Mouse (Mus musculus): Measurements from ENCODE around the gene Snx3. TPM values are rescaled to one million over a fixed set of nuclear protein-coding genes. Genes with fewer than 3 reads are reported as not detected.

The Snx3 gene
- polyA plus RNA-seq, 1 experiment: 269 TPM

DNA sequence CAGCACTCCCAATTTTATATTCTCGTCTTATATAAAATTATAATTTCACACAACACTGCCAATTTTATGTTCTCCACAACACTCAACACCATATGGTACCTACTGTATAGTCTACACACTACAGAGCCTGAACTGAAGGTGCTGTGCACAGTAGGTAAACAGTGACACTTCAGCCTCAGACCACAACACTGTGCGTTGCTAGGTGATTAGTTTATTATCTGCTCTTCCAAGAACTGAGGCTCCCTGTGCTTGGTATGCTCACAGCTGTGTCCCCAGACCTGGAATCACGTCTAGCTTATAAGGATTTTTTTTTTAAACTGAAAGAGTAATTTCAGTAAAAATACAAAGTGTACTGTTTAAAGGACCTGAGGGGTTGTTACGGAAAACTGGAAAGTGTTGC is 21.1 kb upstream of the Snx3 start:
- DNase-seq (ENCODE audit: low read depth): no peak
- TF ChIP-seq POLR2A (IDR thresholded peaks at IDR 0.05; ENCODE audit: borderline replicate concordance, extremely low read depth, insufficient read depth, insufficient read length, poor library complexity, severe bottlenecking) (no peak), CTCF (IDR thresholded peaks at IDR 0.05; ENCODE audit: borderline replicate concordance, extremely low read depth, insufficient read depth, insufficient read length) (no peak)

DNA sequence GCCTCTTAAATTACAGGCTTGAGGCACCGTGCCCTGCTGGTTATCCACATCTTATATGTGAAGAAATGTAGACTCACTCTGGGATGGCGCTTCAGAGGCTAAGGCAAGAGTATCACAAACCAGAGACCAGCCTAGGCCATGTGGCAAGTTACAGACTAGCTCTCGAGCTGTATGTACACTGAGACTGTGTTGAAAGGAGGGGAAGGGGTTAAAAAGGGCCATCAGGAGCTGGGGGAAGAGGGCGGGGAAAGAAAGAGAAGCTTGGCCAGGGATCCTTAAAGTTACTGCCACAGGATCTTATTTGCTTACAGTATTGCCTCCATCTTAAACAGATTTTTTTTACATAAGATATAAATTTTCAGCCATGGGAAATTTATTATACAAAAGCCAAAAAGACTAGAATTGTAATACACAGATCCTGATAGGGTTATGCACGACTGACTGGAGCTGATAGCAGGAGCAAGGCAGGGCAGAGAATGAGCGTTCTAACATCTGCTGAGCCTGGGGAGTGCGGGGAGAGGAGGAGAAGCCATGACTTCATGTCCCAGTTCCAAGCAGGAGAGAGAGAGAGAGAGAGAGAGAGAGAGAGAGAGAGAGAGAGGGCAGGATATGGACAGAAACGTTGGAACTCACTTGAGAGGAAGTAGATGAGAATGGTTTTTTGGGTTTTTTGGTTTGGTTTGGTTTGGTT is 13.1 kb upstream of the Snx3 start:
- TF ChIP-seq CTCF (IDR thresholded peaks at IDR 0.05; ENCODE audit: borderline replicate concordance, extremely low read depth, insufficient read depth, insufficient read length): no peak
- no peak for TF ChIP-seq POLR2A (IDR thresholded peaks at IDR 0.05; ENCODE audit: borderline replicate concordance, extremely low read depth, insufficient read depth, insufficient read length, poor library complexity, severe bottlenecking)
- no peak for DNase-seq (ENCODE audit: low read depth)

DNA sequence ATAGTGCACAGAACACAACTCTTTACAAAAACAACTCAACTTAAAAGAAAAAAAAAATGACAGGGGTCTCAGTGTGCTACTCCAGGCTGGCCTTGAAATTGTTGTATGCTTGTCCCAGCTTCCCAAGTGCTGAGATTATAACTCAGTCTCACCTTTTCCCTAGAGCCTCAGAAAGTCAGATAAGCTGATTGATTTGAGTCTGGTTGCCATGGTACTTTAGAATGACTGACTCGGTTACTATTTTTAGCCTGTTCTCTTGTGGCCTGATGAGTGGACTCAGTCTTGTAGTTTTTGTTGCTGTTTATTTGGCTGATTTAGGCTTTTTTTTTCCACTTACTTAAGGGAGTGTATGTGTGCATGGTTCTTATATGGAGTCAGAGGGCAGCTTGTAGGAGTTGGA is 10.7 kb upstream of the Snx3 start:
- TF ChIP-seq CTCF (IDR thresholded peaks at IDR 0.05; ENCODE audit: borderline replicate concordance, extremely low read depth, insufficient read depth, insufficient read length) (no peak), POLR2A (IDR thresholded peaks at IDR 0.05; ENCODE audit: borderline replicate concordance, extremely low read depth, insufficient read depth, insufficient read length, poor library complexity, severe bottlenecking) (no peak)
- DNase-seq (ENCODE audit: low read depth): no peak

DNA sequence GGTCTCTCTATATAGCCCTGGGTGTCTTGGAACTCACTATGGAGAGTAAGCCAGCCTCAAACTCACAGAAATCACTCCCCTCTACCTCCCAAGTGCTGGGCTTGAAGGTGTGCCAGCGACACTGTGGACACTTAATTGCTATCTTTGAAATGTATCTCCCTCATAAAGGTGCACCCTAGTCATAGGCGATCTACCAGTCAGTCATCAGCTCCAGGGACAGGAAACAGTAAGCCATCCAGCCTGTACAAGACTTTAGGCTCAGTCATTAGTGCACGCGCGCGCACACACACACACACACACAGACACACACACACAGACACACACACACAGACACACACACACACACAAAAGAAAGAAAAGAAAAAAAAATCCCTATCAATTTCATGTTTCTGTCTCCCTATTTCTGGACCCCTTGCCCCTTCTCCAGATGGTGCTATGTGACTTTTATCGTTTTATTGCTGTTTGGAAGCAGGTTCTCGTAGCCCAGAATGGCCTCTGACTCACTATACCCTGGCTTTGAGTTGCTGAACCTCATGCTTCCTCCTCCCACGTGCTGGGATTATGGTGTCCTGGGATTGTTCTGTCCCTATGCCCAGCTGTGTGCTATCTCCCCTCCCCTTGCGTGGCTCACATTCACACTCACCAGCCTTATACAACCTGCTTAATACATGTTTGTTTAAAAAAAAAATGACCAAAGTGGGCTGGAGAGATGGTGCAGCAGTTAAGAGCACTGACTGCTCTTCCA is 9.6 kb upstream of the Snx3 start:
- no peak for DNase-seq (ENCODE audit: low read depth)
- TF ChIP-seq CTCF (IDR thresholded peaks at IDR 0.05; ENCODE audit: borderline replicate concordance, extremely low read depth, insufficient read depth, insufficient read length) (no peak), POLR2A (IDR thresholded peaks at IDR 0.05; ENCODE audit: borderline replicate concordance, extremely low read depth, insufficient read depth, insufficient read length, poor library complexity, severe bottlenecking) (no peak)

DNA sequence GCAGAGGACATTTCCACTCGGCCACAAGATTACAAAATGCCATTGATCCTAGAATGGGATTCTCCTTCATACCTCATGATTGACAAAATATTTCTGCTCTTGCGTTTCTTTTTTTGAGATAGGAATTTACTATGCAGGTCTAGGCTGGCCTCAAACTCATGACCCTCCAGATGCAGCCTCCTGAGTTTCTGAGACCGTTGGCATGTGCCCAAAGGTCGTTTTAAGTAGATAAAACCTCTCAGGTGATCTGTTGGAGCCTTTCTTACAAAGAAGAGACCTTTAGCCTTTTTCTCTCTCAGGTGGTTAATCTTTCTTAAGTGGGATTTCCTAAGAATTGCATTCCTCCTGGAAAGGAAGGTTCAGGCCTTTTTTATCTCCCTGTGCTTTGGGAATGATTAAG is 8.8 kb upstream of the Snx3 start:
- no peak for TF ChIP-seq CTCF (IDR thresholded peaks at IDR 0.05; ENCODE audit: borderline replicate concordance, extremely low read depth, insufficient read depth, insufficient read length)
- no peak for TF ChIP-seq POLR2A (IDR thresholded peaks at IDR 0.05; ENCODE audit: borderline replicate concordance, extremely low read depth, insufficient read depth, insufficient read length, poor library complexity, severe bottlenecking)
- no peak for DNase-seq (ENCODE audit: low read depth)

DNA sequence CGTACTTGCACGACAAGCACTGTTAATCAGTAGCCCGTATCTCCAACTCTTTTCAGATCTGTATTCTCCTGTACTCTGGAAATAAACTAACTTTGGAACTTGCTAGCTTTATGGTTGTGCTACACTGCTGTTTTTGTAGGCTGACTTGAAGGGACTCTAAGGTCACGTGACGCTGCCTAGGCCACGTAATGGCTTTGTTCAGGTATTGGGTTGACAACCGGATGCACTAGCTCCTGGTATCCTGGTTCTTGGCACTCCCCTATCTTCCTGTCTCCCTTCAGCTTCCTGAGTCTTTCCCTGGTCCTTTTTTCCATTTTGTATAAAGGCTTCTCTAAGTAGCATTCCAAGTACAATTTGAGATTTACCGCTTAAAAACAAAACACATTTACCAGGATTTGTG is 1.2 kb upstream of the Snx3 start:
- no peak for DNase-seq (ENCODE audit: low read depth)
- TF ChIP-seq POLR2A (IDR thresholded peaks at IDR 0.05; ENCODE audit: borderline replicate concordance, extremely low read depth, insufficient read depth, insufficient read length, poor library complexity, severe bottlenecking) (no peak), CTCF (IDR thresholded peaks at IDR 0.05; ENCODE audit: borderline replicate concordance, extremely low read depth, insufficient read depth, insufficient read length) (no peak)

DNA sequence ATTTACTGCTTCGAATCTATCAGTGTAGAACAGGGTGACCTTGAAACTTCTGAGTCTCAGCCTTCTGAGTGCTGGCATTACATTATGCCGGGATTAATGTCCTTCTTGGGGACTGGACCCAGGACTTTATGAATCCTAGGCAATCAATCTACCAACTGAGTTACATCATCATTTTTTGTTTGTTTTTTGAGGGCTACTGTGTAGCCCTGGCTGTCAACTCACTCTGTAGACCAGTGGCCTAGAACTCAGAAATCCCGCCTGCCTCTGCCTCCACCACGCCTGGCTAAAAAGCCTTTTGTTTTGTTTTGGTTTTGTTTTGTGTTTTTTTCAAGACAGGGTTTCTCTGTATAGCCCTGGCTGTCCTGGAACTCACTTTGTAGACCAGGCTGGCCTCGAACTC is 669 bp upstream of the Snx3 start:
- TF ChIP-seq POLR2A (IDR thresholded peaks at IDR 0.05; ENCODE audit: borderline replicate concordance, extremely low read depth, insufficient read depth, insufficient read length, poor library complexity, severe bottlenecking) (no peak), CTCF (IDR thresholded peaks at IDR 0.05; ENCODE audit: borderline replicate concordance, extremely low read depth, insufficient read depth, insufficient read length) (no peak)
- DNase-seq (ENCODE audit: low read depth): no peak

DNA sequence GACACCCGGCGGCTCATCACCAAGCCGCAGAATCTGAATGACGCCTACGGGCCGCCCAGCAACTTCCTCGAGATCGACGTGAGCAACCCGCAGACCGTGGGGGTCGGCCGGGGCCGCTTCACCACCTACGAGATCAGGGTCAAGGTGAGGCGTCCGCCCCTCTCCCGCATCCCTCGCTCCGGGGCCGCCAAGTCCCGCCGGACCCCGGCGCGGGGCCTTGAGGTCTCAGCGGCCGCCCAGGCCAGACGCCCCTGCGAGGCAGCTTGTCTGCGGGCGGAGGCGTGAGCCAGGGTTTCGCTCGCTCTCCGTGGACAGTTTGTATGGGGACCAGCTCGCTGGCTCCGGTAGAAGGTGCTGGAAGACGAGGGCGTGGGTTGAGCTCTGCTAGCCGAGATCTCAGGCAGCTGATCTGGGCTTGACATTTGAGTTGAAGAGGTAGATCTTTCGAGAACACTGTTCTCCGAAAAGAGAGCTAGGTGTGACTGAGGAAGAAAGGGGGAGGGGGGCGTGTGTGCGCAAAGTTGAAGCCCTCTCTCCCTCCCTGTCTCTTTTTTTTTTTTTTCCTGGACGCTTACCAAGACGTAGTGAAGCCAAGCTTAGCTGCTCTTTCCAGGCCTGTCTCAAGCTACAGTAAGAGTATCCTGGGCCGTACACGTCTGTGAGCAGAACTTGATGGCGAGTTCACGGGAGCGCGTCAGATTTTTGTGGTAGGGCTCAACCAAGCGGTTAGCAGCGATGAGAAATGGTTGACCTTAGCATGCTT is 700 bp downstream of the Snx3 start:
- peak; percentile 86 for DNase-seq (ENCODE audit: low read depth)
- TF ChIP-seq POLR2A (IDR thresholded peaks at IDR 0.05; ENCODE audit: borderline replicate concordance, extremely low read depth, insufficient read depth, insufficient read length, poor library complexity, severe bottlenecking): no peak
- no peak for TF ChIP-seq CTCF (IDR thresholded peaks at IDR 0.05; ENCODE audit: borderline replicate concordance, extremely low read depth, insufficient read depth, insufficient read length)

DNA sequence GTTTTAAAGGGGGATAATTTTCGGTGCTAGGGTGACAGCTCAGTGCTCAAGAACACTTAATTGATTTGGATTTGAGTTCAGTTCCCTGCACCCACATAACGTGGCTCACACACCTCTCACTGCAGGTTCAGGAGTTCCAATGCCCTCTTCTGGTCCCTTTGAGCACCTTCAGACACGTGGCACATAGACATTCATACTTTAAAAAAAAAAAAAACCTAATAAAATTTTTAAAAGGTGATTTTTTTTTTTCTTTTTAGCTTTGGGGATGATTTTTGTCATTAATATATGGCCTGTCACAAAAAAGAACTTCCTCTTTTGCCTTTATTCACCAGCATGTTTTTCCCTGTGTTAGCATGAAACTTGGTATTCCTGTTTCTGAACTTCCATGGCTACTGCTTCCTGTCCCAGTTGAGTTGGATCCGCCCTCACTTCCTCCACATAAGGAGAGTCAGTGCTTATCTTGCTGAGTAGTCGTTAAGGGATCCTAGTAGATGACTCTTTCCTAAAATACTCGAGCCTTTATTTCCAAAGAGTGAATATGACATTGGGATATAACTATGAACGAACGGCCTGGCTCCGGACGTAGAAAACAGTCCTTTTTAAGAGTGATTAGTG is 2.4 kb downstream of the Snx3 start:
- no peak for DNase-seq (ENCODE audit: low read depth)
- TF ChIP-seq POLR2A (IDR thresholded peaks at IDR 0.05; ENCODE audit: borderline replicate concordance, extremely low read depth, insufficient read depth, insufficient read length, poor library complexity, severe bottlenecking): no peak
- TF ChIP-seq CTCF (IDR thresholded peaks at IDR 0.05; ENCODE audit: borderline replicate concordance, extremely low read depth, insufficient read depth, insufficient read length): no peak

DNA sequence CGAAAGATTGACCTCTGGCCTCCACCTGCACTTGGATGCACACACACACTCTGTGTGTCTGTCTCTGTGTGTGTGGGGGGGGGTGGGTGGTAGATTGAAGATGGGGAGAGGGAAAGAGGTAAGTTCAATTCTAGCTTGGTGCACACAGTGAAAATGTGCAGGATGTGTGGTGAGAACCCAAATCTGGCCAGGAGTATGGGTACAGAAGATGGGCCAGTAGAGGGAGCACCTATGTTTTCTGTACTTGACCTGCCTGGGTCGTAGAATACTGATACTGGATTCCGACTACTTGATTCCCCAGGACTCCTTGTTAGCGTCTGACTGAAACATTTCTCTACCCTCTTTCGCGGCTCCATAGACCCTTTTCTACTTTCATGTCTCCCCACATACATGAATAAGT is 8.3 kb downstream of the Snx3 start:
- TF ChIP-seq CTCF (IDR thresholded peaks at IDR 0.05; ENCODE audit: borderline replicate concordance, extremely low read depth, insufficient read depth, insufficient read length) (no peak; the same call in 1 of the 2 replicates), POLR2A (IDR thresholded peaks at IDR 0.05; ENCODE audit: borderline replicate concordance, extremely low read depth, insufficient read depth, insufficient read length, poor library complexity, severe bottlenecking) (no peak)
- DNase-seq (ENCODE audit: low read depth): no peak
